Mouse (Mus musculus): ENCODE measurements at regions not wholly inside any gene's neighbourhood (a gene's known extent, or its start where the extent isn't known, plus 50 kb on each side); places are given as distances from the start of the nearest gene placed in this dataset.
"Not testable (repeated sequence)": the region's sequence is repeated elsewhere in the genome, so short reads cannot be mapped to it uniquely, and the experiment has no call there.

- Histone ChIP-seq H3K27me3 (no peaks in the 10 kb centered on the region), H3K27ac (no peak overlapping the region; the same call in 1 of the 2 replicates), H3K36me3 (no peaks in the 10 kb centered on the region), H3K4me1 (peaks cover 10% of the 10 kb centered on the region), H3K9me3 (no peaks in the 10 kb centered on the region), H3K4me3 (no peak overlapping the region), H3K4me2 (no peak overlapping the region), H3K9ac (no peak overlapping the region)
- no peak for ATAC-seq (ENCODE audit: insufficient number of reproducible peaks, low FRiP score, low TSS enrichment, low read depth)
- WGBS = 77% methylated on average over 11 of the region's 11 CpGs
Measured at GRCm38 (mm10) chr17:29430401-29430800, 60.2 kb upstream of the Pim1 start.

- Histone ChIP-seq H3K27me3 (no peaks in the 10 kb centered on the region), H3K9me3 (no peaks in the 10 kb centered on the region), H3K4me1 (peaks cover 10% of the 10 kb centered on the region), H3K4me2 (no peak overlapping the region), H3K36me3 (no peaks in the 10 kb centered on the region), H3K4me3 (no peak overlapping the region), H3K9ac (no peak overlapping the region), H3K27ac (no peak overlapping the region)
- no peak for ATAC-seq (ENCODE audit: insufficient number of reproducible peaks, low FRiP score, low TSS enrichment, low read depth)
- WGBS = 96% methylated on average over 6 of the region's 6 CpGs
Measured at GRCm38 (mm10) chr17:29430806-29431205, 59.7 kb upstream of the Pim1 start.

- 67% methylated on average over 8 of the region's 8 CpGs for whole genome bisulfite sequencing
- Histone ChIP-seq H3K27me3 (no peaks in the 10 kb centered on the region), H3K4me1 (peaks cover 12% of the 10 kb centered on the region), H3K4me2 (no peak overlapping the region), H3K9me3 (no peaks in the 10 kb centered on the region), H3K27ac (no peak overlapping the region), H3K4me3 (no peak overlapping the region), H3K36me3 (no peaks in the 10 kb centered on the region), H3K9ac (no peak overlapping the region)
- no peak for ATAC-seq (ENCODE audit: insufficient number of reproducible peaks, low FRiP score, low TSS enrichment, low read depth)
Measured at GRCm38 (mm10) chr17:29431553-29432297, 58.8 kb upstream of the Pim1 start.

GRCm38 (mm10) chr17:29432666-29433065 lies 57.9 kb upstream of the Pim1 start:
- ATAC-seq (ENCODE audit: insufficient number of reproducible peaks, low FRiP score, low TSS enrichment, low read depth) = no peak
- no peaks in the 10 kb centered on the region for H3K36me3 ChIP-seq
- H3K4me3 ChIP-seq = no peak overlapping the region
- no peaks in the 10 kb centered on the region for H3K27me3 ChIP-seq
- 91% methylated on average over 8 of the region's 8 CpGs for WGBS
- H3K4me2 ChIP-seq = no peak overlapping the region
- no peak overlapping the region for H3K9ac ChIP-seq
- H3K27ac ChIP-seq = no peak overlapping the region
- H3K9me3 ChIP-seq = no peaks in the 10 kb centered on the region
- H3K4me1 ChIP-seq = peaks cover 19% of the 10 kb centered on the region

GRCm38 (mm10) chr17:29433370-29433769 lies 57.2 kb upstream of the Pim1 start:
- Histone ChIP-seq H3K4me3 (no peak overlapping the region), H3K27ac (no peak overlapping the region), H3K9ac (no peak overlapping the region), H3K4me2 (no peak overlapping the region), H3K4me1 (peaks cover 16% of the 10 kb centered on the region), H3K27me3 (no peaks in the 10 kb centered on the region), H3K36me3 (no peaks in the 10 kb centered on the region), H3K9me3 (no peaks in the 10 kb centered on the region)
- 65% methylated on average over 8 of the region's 8 CpGs for WGBS
- no peak for ATAC-seq (ENCODE audit: insufficient number of reproducible peaks, low FRiP score, low TSS enrichment, low read depth)

- Histone ChIP-seq H3K36me3 (no peaks in the 10 kb centered on the region), H3K4me3 (no peak overlapping the region), H3K27me3 (no peaks in the 10 kb centered on the region), H3K4me1 (peaks cover 18% of the 10 kb centered on the region), H3K27ac (no peak overlapping the region), H3K9me3 (no peaks in the 10 kb centered on the region), H3K9ac (no peak overlapping the region), H3K4me2 (no peak overlapping the region)
- no peak for ATAC-seq (ENCODE audit: insufficient number of reproducible peaks, low FRiP score, low TSS enrichment, low read depth)
- WGBS = 75% methylated on average over 20 of the region's 20 CpGs
Measured at GRCm38 (mm10) chr17:29434074-29434944, 56.2 kb upstream of the Pim1 start.

GRCm38 (mm10) chr17:29435345-29436006 lies 55.1 kb upstream of the Pim1 start:
- Histone ChIP-seq H3K27ac (no peak overlapping the region), H3K9me3 (no peaks in the 10 kb centered on the region), H3K4me1 (peaks cover 24% of the 10 kb centered on the region), H3K4me3 (no peak overlapping the region), H3K27me3 (no peaks in the 10 kb centered on the region), H3K36me3 (no peaks in the 10 kb centered on the region), H3K9ac (no peak overlapping the region), H3K4me2 (no peak overlapping the region)
- ATAC-seq (ENCODE audit: insufficient number of reproducible peaks, low FRiP score, low TSS enrichment, low read depth) = no peak
- 92% methylated on average over 9 of the region's 9 CpGs for WGBS

GRCm38 (mm10) chr17:29436484-29436870 lies 54.1 kb upstream of the Pim1 start:
- not testable (repeated sequence) for H3K9ac ChIP-seq; H3K36me3 ChIP-seq; H3K9me3 ChIP-seq; ATAC-seq (ENCODE audit: insufficient number of reproducible peaks, low FRiP score, low TSS enrichment, low read depth); H3K27me3 ChIP-seq
- Histone ChIP-seq H3K4me1 (peaks cover 24% of the 10 kb centered on the region), H3K4me3 (peak overlapping the region; percentile 39), H3K27ac (peak overlapping the region; percentile 67; the same call in 1 of the 2 replicates), H3K4me2 (peak overlapping the region; percentile 77)
- WGBS = 78% methylated on average over 9 of the region's 9 CpGs

GRCm38 (mm10) chr17:29436871-29437534 lies 53.5 kb upstream of the Pim1 start:
- H3K27me3 ChIP-seq = no peaks in the 10 kb centered on the region
- H3K9ac ChIP-seq = peak overlapping the region; percentile 28; the same call in 1 of the 2 replicates
- peaks cover 25% of the 10 kb centered on the region for H3K4me1 ChIP-seq
- peak overlapping the region; percentile 77 for H3K4me2 ChIP-seq
- no peaks in the 10 kb centered on the region for H3K36me3 ChIP-seq
- WGBS = 2% methylated on average over 35 of the region's 36 CpGs
- H3K9me3 ChIP-seq = no peaks in the 10 kb centered on the region
- ATAC-seq (ENCODE audit: insufficient number of reproducible peaks, low FRiP score, low TSS enrichment, low read depth) = peak; percentile 55; the same call in 1 of the 2 replicates
- H3K27ac ChIP-seq = peak overlapping the region; percentile 67
- peak overlapping the region; percentile 39 for H3K4me3 ChIP-seq

GRCm38 (mm10) chr17:29437535-29438324 lies 52.8 kb upstream of the Pim1 start:
- H3K36me3 ChIP-seq = no peaks in the 10 kb centered on the region
- H3K4me3 ChIP-seq = peak overlapping the region; percentile 39
- no peaks in the 10 kb centered on the region for H3K27me3 ChIP-seq
- peak overlapping the region; percentile 28; the same call in 1 of the 2 replicates for H3K9ac ChIP-seq
- peak overlapping the region; percentile 67; the same call in 1 of the 2 replicates for H3K27ac ChIP-seq
- WGBS = 32% methylated on average over 16 of the region's 16 CpGs
- 0 out of 2 replicates have a peak, but pooled peaks have one; percentile 3 for ATAC-seq (ENCODE audit: insufficient number of reproducible peaks, low FRiP score, low TSS enrichment, low read depth)
- no peaks in the 10 kb centered on the region for H3K9me3 ChIP-seq
- peaks cover 29% of the 10 kb centered on the region for H3K4me1 ChIP-seq
- peak overlapping the region; percentile 77 for H3K4me2 ChIP-seq
